ENCODE assay signal across 10 mouse cellular contexts in the genomic region with DNA sequence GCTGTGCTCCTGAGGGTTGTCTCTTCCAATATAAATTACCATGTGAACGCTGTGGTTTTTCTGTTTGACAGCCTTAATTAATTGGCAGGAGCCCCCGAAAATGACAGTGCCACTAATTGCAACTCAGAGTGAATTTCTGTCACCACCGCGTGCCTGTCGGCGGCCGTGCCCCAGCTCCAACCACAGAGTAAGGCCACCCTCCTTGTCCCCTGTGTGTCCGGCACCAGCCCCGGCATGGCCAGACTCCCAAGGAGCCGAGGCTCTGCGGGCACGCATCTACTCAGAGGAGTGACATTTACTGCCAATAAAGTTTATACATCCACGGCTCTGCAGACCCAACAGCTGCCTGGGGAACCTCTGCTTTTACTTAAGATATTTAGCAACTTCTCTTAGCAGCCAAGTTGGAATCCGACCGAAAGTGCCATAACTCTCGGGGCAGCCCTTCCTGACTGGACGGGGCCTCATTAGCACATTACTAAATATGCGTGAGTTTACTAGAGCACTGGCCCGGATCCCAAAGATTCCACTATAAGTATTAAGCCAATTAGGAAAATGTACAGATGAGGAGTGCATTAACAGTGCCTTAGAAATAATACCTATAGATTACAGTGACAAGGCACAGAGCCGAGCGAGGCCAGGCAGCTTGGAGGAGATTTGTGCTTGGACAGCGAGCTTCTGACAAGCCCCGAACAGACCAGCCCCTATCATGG.
DNase-seq lines count a peak whose midpoint lies in the region; ATAC-seq lines count a peak whose summit lies in the region.
"Had no signal": no experiment of that assay in that cellular context is flagged by ENCODE, and none has a peak within 500 bp of the region (broad histone marks: within the 10 kb centered on the region; RNA-seq: fewer than 3 reads in every experiment).

No protein-coding gene starts in this region.

- H3K4me3 ChIP-seq in forebrain, embryonic 11.5 days (ENCODE audit: low read depth, low read length) = no peak overlapping the region
- H3K4me3 ChIP-seq in forebrain, embryonic 10.5 days = no peak overlapping the region
- H3K4me3 ChIP-seq in hindbrain, embryonic 13.5 days = no peak overlapping the region

- no peaks in the 10 kb centered on the region for H3K9me3 ChIP-seq in forebrain, embryonic 11.5 days (ENCODE audit: control insufficient read depth, low read length)
- H3K9me3 ChIP-seq in forebrain, embryonic 10.5 days = no peaks in the 10 kb centered on the region
- H3K9me3 ChIP-seq in hindbrain, embryonic 13.5 days = no peaks in the 10 kb centered on the region

- H3K4me1 ChIP-seq in forebrain, embryonic 11.5 days (replicated peaks; ENCODE audit: control insufficient read depth, insufficient read depth, low read length) = peaks cover 25% of the 10 kb centered on the region; the same call in 1 of the 2 replicates
- H3K4me1 ChIP-seq in forebrain, embryonic 10.5 days = peaks cover 49% of the 10 kb centered on the region
- H3K4me1 ChIP-seq in hindbrain, embryonic 13.5 days (replicated peaks) = peaks cover 58% of the 10 kb centered on the region

- peak overlapping the region; percentile 24; the same call in 1 of the 2 replicates for H3K4me2 ChIP-seq in forebrain, embryonic 11.5 days (ENCODE audit: low read depth, low read length, severe bottlenecking)
- H3K4me2 ChIP-seq in hindbrain, embryonic 13.5 days = 0 out of 2 replicates have a peak overlapping the region, but pooled peaks have one; percentile 26

- H3K36me3 ChIP-seq in forebrain, embryonic 11.5 days (ENCODE audit: control insufficient read depth, insufficient read depth, low read length) = no peaks in the 10 kb centered on the region
- H3K36me3 ChIP-seq in forebrain, embryonic 10.5 days (replicated peaks) = peaks cover 18% of the 10 kb centered on the region
- H3K36me3 ChIP-seq in hindbrain, embryonic 13.5 days = peaks cover 14% of the 10 kb centered on the region

- H3K27ac ChIP-seq in forebrain, embryonic 11.5 days (ENCODE audit: low read depth, low read length) = no peak overlapping the region
- no peak overlapping the region for H3K27ac ChIP-seq in forebrain, embryonic 10.5 days
- H3K27ac ChIP-seq in hindbrain, embryonic 13.5 days = peak overlapping the region; percentile 30; the same call in 1 of the 2 replicates

- H3K27me3 ChIP-seq in forebrain, embryonic 11.5 days (ENCODE audit: control insufficient read depth, insufficient read depth, low read length) = peaks cover 42% of the 10 kb centered on the region
- peaks cover 93% of the 10 kb centered on the region for H3K27me3 ChIP-seq in forebrain, embryonic 10.5 days (ENCODE audit: poor library complexity, severe bottlenecking)
- peaks cover 27% of the 10 kb centered on the region for H3K27me3 ChIP-seq in hindbrain, embryonic 13.5 days

- ATAC-seq in forebrain, embryonic 11.5 days (replicated peaks; ENCODE audit: low FRiP score) = 0 out of 2 replicates have a peak, but pooled peaks have one; percentile 6
- no peak for ATAC-seq in hindbrain, embryonic 13.5 days (ENCODE audit: low FRiP score)
- ATAC-seq: liver, postnatal 0 days had no signal

- 55% methylated on average over 23 of the region's 23 CpGs for WGBS in forebrain, embryonic 11.5 days
- 77% methylated on average over 23 of the region's 23 CpGs for WGBS in forebrain, embryonic 10.5 days
- WGBS in hindbrain, embryonic 13.5 days = 47% methylated on average over 23 of the region's 23 CpGs

- H3K9ac ChIP-seq in forebrain, embryonic 11.5 days (ENCODE audit: low read length) = no peak overlapping the region
- no peak overlapping the region for H3K9ac ChIP-seq in hindbrain, embryonic 13.5 days
- H3K9ac ChIP-seq: liver, postnatal 0 days had no signal

- no peak for DNase-seq in forebrain, embryonic 11.5 days (ENCODE audit: low spot score)
- DNase-seq in forebrain, embryonic 10.5 days (ENCODE audit: extremely low spot score, low spot score) = no peak
- peak; percentile 86 for DNase-seq in Muller cell, postnatal 12 days (ENCODE audit: inconsistent ontology term)
- peak; percentile 9 for DNase-seq in lung, postnatal 14 days
- no peak for DNase-seq in thymus, postnatal 25 days
- DNase-seq in testis, postnatal 14 days (ENCODE audit: low spot score) = no peak
- no peak for DNase-seq in heart, adult 8-10 months (ENCODE audit: low spot score)
- DNase-seq: B cell, adult 2 months; liver, postnatal 0 days had no signal

Comparison
In these comparisons a context has a peak if more than half of its experiments do, and no peak if none do; other contexts are left out.
1. DNase-seq: peak in Muller cell, postnatal 12 days (single experiment) and lung, postnatal 14 days (single experiment); none in forebrain, embryonic 11.5 days (single experiment), forebrain, embryonic 10.5 days (single experiment), thymus, postnatal 25 days (single experiment), testis, postnatal 14 days (single experiment) and heart, adult 8-10 months (single experiment).